Mouse (Mus musculus) mouse embryonic stem cell (cell line): ENCODE measurements around the gene Plekhb2.

ENCODE experiments used
- in situ Hi-C, 2 experiments: fragments of 300-500 bp; cut with MboI; formaldehyde crosslinking; loops; 1 replicate in 1 of 2; 3 replicates in 1 of 2; pipeline ENCODE4 v1.14.3; 2019 to 2020; ENCODE audit warnings: low sequenced_read_pairs in 2 of 2, low pct_unique_long_range_greater_than_20kb in 1 of 2, mixed read lengths in 1 of 2; ENCODE audit not compliant: unreplicated experiment in 1 of 2

Gene Plekhb2

DNA sequence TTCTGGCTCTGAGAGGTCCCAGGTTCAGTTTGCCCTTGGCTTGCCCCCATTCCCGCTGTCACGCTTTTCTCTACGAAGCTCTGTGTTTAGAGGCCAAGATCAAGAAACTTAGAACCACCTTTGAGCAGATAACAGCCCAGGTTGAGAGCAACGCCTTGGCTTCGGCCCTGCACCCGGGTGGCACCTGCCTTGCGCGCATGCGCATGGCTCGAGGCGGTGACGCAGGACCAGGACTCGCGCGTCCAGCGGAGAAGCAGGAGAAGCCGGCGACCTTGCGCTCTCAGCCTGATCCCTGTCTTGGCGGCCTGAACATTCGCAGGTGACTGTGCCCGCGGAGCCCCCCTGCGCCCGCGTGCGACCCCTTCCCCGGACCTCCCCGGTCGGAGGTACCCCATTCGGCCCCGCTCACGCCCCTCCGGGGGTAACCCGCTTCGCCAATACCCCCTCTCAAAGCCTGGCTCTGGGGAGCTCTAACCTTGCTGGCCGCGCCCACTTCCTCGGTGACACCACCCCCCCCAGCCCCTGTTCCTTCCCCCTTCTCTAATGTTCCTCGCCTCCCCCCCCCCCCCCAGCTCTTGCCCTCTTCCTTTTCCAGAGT is at the start of gene Plekhb2:
Gene Plekhb2 (plus strand): TSS at position 232 of the 598 bp plus-strand sequence.
- in situ Hi-C loops = no loop called here

DNA sequence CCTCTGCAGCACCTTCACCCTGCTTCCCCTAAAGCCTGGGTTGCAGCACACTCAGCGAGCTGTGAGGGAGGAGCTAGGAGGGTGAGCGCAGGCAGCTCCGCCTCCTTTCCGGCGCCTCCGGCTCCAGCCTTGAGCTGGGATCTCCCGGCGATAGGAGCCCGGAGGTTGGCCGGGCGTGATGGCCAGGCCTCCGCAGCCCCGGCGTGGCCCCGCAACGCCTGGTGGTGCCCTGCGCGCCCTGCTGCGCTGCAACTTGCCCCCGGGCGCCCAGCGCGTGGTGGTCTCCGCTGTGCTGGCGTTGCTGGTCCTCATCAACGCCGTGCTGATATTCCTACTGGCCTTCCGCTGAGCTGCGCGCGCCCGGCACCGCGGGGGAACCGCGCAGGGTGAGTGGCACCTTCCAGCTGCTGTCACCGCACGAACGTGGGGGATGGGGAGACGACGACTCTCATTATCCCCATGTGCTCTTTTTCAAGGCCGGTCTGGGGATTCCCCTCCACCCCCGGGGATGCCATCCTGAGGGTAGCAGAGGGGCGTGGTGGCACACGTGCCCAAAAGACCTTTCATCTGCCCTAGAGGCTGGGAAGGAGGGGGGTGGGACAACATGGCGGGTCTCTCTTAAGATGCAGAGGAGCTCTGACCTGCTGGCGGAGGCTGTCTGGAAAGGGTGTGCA is 48.0 kb upstream of the Plekhb2 start:
- in situ Hi-C loops = no loop called here

DNA sequence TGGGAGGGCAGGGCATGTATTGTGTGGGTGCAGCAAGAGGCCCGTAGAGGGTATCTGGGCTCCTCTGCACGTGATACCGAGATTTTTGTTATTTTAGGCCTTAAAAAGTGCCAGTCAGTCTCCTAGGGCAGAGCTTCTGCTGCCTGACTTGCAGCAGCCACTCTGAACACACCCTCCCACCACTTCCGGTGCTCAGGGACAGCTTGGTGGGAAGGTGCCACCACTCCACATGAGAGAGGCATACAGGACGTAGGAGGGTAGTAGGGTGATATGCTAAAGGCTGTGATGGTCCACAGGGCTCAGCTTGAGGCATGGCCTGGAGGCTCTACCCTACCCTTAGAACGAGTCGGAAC is 47.5 kb upstream of the Plekhb2 start:
- in situ Hi-C loops = no loop called here

DNA sequence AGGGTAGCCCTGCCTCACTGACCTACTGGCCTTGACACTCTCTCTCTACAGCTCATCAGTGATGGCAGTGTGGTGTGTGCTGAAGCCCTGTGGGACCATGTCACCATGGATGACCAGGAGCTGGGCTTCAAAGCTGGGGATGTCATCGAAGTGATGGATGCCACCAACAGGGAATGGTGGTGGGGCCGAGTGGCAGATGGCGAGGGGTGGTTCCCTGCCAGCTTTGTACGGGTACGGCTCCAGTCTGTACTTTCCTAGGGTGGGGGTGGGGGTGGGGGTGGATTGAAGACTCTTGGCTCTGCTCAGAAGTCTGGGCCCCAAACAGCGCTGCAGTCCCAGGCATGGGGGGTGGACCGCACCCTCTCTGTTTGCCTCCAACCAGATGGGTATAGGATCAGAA is 44.9 kb upstream of the Plekhb2 start:
- in situ Hi-C loops = no loop called here

GRCm38 (mm10) chr1:34805931-34806520 is 43.8 kb upstream of the Plekhb2 start:
- in situ Hi-C loops = no loop called here

- in situ Hi-C loops = no loop called here
These were observed 41.3 kb upstream of the Plekhb2 start for GRCm38 (mm10) chr1:34808445-34808844.

DNA sequence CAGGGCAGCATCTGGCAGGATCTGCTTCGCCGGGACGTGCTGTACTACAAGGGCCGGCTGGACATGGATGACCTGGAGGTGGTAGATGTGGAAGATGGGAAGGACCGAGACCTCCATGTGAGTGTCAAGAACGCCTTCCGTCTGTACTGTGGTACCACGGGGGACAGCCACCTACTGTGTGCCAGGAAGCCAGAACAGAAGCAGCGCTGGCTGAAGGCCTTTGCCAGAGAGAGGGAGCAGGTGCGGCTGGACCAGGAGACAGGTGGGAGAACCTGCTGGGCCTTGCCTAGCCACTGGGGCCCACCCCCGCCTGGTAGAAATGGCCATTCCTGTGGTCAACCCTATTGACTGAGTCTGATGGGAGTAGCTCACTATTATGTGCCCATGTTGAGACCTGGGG is 39.5 kb upstream of the Plekhb2 start:
- in situ Hi-C loops = no loop called here

- in situ Hi-C loops = no loop called here
These were observed 38.7 kb upstream of the Plekhb2 start for GRCm38 (mm10) chr1:34811035-34811434.

DNA sequence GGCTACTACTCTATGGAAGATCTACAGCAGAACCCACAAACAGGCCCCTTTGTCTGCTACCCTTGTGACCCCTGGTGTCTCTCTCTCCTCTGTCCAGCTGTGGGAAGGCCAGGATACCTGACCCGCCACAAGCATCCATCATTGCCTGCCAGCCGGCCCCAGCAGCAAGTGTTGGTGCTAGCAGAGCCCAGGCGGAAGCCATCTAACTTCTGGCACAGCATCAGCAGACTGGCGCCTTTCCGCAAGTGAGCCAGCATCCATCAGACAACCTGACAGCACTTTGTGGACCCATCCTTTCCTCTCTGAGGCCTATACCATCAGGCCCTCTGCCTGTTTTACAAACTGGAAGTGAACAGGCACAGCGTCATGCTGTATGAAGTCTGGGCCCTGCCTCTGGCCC is 38.2 kb upstream of the Plekhb2 start:
- in situ Hi-C loops = no loop called here

DNA sequence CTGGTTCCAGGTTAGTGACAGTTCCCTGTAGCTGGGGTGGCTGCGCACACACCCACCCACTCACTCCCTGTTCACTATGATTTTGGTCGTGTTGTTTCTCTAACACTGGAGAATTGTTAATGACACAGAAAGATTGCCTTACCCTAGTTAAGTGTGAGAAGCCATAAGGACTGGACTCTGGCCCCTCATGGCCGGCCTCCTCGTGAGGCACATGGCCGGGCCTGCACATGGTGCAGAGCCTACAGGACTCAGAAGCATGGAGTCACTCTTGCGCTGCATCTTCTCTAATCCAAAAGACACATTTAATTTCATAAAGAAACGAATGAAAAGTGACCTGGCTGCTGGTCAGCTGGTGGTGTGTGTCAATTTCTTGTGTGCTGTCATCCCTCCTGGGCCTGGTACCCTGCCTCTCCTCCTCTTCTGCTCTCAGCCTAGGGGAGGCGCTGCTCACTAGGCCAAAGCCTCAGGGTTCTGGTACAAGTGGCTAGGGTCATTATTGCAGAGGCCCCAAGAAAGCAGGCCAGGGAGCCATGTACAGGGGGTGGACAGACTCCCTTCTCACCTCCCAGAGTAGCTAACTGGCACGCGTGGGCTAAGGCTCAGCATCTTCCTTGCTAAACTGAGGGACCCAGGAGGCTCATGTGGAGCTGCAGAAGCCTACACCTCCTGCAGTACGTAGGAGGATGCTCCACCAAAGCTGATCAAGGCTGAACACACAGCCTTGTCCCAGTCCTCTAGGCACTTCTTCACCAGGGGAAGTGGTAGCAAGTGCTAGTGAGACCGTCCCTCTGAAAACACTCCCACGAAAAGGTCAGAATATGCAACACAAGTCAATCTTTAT is 37.1 kb upstream of the Plekhb2 start:
- in situ Hi-C loops = no loop called here

- in situ Hi-C loops = no loop called here
These were observed 33.9 kb upstream of the Plekhb2 start for GRCm38 (mm10) chr1:34815843-34816242.

DNA sequence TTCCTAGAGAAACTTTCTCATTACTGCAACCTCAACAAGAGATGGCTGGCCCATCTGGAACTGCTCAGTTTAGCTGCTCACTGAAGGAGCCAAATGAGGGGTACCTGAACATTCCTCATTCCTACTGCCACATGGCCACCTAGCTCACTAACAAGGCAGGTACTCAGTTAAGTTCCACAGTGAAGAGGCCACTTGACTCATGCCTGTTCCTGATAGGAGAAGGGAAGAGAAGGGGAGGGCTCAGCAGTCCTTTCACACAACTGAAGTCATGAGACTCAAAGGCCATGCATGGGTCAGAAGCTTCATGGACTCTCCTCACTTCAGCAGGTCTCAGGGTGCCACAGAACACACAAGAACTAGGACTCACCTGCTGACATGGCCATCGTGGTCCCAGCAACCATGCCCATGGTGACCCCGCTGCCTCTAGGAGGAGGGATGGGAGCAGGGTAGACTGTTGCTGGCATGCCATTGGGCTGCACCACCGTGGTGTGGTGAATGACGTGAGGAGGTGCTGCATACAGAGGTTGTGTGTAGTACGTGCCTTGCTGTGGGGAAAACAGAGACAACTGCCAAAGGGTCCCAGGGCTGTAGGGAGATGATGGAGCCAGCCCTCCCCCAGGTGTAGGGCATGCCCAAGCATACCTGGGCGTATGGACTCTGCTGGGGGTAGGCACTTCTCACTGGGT is 30.4 kb upstream of the Plekhb2 start:
- in situ Hi-C loops = no loop called here

GRCm38 (mm10) chr1:34821411-34821810 is 28.4 kb upstream of the Plekhb2 start:
- in situ Hi-C loops = no loop called here

GRCm38 (mm10) chr1:34822003-34822402 is 27.8 kb upstream of the Plekhb2 start:
- in situ Hi-C loops = no loop called here

DNA sequence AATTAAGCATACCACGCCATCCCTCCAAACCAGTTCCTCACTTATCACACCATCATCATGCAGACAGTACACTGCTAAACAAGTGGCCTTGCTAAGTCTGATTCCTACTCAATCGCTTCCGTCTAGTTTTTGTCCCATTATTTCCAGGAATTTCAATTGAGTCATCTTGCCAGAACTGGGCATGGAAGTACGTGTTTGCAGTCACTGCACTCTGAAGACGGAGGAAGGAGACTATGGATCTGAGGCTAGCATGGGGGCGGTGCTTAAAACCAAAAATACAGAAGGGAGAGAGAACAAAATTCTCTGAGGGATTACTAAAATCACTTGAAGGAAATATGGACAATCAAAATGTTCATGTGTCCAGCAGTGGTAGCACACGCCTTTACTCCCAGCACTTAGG is 27.0 kb upstream of the Plekhb2 start:
- in situ Hi-C loops = no loop called here

DNA sequence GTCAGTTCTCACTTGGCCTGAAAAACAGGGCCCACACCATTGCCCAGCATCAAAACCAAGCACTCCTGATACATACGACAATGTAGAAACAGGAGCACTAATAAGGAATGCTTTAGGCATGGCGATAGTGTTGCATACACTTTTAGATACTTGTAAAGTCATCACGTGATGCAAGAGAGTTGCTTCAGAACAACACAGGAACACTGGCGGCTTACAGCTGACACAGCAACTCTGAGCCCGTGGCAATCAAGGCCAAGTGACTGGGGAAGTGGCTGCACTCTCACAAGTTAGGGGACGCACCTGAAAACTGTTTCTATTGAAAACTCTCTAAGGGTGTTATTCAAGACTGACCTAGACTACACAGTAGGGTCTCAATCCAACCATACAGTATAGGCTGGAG is 26.4 kb upstream of the Plekhb2 start:
- in situ Hi-C loops = no loop called here

DNA sequence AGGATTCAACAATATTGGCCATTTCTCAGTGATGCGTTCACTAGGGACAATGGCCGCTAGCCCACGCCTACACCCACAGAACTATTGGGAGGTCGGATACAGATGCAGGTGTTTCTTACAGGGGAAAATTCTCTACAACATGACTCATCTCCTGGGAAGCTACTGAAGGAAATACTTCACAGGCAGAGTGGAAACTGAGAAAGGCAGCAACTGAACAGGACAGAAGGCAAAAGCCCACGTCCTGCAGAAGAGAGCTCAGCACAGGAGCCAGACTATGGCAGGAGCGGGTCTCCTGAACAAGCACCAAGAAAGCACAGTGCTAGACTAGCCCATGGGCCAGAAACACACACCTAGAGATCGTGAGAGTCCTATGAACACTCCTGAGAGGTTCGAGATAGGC is 25.6 kb upstream of the Plekhb2 start:
- in situ Hi-C loops = no loop called here

- in situ Hi-C loops = no loop called here
These were observed 23.9 kb upstream of the Plekhb2 start for GRCm38 (mm10) chr1:34825909-34826308.

DNA sequence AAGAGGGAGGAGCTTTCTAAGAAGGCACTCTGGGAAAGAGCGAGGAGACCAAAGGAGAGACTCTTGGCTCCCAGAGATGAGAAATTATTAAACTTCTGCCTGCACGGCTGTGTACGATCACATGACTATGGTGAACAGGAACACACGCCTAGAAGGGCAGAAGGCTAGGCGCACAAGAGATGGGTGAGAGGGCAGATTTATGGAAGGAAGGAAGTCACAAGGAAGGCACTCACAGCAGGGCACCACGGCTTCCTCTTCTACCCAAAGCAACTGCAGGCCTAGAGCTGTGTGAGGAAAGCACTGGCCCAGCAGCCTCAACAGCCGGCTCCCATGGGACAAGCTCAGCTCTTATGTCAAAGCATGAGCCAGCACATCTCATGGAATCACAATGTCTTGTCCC is 21.9 kb upstream of the Plekhb2 start:
- in situ Hi-C loops = no loop called here
